Mouse (Mus musculus) inflammation-experienced regulatory T-cells, adult 6 months (primary cell): ENCODE results near the gene Preb. TPM values are rescaled to one million over a fixed set of nuclear protein-coding genes. Genes with fewer than 3 reads are reported as not detected.

ENCODE experiments used
- ATAC-seq: one replicate; pipeline ENCODE4 v1.8.0; 2017
- polyA plus RNA-seq, 3 experiments: library from polyadenylated mRNA; unstranded; fragments of 100-300 nt; shearing (Covaris generic); gene quantifications; one replicate each; pipeline ENCODE4 v1.2.1; 2017

The Preb gene
- polyA plus RNA-seq, 3 experiments from 2014 or later: 56.7 to 79.6 (median 69.0) TPM

DNA sequence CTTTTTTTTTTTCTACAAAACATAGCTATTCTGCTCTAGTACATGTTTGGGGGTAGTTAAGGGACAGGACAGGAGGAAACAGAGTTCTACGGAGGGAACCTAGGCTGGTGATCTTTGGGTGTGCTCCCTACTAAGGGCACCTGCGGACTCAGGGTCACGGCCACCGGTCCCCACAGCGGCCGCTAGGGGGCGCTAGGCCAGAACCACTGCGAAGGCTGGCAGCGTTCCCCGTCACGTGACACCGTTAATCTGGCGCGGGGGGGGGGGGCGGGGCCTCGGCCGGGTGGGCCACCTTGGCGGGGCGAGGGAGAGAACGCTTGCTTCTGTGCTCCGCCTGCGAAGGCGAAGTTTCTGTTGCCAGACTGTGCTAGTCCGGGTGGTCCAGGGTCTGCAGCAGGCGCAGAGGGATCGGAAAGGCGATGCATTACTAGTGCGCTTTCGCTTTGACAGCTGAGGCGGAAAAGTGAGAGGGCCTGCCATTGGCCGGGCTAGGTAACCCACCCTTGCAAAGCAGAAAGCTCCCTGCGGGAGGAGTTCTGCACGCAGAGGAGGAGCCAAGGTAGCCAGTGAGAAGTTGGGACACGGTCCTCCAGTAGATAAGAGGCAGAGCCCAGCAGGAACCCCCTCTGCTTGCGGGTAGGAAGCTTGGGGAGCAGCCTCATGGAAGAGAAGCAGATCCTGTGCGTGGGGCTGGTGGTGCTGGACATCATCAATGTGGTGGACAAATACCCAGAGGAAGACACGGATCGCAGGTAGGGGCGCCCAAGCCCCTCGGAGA lies 38.7 kb downstream of the Preb start, which contains the start of gene Khk:
Gene Khk (plus strand): TSS at position 176 of the 778 bp plus-strand sequence.
- peak; percentile 81 for ATAC-seq

DNA sequence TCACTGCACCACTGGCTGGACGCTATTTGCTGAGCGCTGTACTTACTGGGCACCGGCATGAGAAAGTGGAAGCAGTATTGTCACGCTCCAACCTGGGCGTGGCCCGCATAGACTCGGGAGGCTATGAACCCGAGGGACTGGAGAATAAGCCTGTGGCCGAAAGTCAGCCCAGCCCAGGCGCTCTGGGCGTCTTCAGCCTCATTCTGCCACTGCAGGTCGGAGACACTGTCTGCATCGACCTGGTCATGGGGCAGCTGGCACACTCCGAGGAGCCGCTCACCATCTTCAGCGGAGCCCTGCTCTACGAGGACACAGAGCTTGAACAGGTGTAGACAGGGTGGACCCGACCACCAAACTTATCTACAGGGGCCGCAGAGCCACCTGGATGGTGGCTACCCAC lies 39.5 kb downstream of the Preb start:
- no peak for ATAC-seq

DNA sequence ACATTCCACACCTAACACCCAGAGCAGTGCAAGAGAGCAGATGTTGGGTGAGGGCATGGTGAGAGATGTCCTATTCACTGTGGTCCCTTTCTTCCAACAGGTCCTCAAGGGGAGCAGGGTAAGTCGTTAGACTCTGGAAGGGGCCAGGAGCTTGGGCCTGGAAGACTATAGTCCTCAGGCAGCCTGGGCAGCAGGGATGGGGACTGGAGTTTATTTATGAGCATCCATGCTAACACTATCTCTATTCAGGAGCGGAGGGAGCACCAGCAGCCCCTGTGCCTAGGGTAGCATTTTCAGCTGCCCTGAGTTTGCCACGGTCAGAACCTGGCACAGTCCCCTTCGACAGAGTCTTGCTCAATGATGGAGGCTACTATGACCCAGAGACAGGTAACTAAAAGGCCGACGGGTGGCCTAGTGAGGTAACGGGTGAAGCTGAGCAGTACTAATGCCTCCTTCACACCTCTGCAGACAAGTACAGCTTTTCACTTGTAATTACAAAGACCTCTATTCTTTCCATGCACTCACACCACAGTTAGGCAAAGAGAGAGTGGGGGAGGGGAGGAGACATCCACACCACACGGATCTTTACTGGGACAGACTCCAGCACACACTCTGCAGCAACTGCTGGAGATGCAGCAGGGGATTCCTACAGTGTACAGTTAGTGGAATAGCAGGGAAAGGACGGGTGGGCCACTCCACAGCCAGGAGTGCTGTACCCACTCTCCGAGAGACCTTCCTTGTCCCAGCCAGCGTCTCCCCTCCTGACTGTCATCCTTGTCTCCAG lies 40.1 kb downstream of the Preb start:
- ATAC-seq: no peak

DNA sequence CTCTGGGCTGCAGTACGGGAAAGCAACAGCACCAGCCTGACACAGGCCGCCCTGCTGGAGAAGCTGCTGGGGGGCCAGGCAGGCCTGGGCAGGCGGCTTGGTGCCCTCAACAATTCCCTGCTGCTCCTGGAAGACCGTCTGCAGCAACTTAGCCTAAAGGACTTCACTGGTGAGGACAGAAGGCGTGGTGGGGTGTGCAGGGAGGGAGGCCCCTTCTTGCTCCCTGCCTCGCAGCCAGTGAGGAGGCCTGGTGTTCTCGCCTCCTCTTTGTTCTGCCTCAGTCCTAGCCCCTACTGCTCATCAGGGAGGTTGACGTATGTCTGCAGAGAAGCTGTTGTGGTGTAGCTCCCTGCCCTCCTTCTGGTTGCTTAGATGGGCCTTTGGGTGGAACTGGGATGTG lies 41.5 kb downstream of the Preb start:
- no peak for ATAC-seq

DNA sequence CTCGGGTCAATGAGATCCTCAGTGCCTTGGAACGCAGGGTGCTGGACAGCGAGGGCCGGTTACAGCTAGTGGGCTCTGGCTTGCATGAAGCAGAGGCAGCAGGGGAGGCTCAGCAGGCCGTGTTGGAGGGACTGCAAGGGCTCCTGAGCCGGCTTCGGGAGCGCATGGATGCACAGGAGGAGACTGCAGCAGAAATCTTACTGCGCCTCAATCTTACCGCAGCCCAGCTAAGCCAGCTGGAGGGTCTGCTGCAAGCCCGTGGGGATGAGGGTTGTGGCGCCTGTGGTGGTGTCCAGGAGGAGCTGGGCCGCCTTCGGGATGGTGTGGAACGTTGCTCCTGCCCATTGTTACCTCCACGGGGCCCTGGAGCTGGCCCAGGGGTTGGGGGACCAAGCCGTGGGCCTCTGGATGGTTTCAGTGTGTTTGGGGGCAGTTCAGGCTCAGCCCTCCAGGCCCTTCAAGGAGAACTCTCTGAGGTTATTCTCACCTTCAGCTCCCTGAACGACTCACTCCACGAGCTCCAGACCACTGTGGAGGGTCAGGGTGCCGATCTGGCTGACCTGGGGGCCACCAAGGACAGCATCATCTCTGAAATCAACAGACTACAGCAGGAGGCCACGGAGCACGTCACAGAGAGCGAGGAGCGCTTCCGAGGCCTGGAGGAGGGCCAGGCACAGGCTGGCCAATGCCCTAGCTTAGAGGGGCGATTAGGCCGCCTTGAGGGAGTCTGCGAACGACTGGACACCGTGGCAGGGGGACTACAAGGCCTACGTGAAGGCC lies 42.1 kb downstream of the Preb start:
- no peak for ATAC-seq

DNA sequence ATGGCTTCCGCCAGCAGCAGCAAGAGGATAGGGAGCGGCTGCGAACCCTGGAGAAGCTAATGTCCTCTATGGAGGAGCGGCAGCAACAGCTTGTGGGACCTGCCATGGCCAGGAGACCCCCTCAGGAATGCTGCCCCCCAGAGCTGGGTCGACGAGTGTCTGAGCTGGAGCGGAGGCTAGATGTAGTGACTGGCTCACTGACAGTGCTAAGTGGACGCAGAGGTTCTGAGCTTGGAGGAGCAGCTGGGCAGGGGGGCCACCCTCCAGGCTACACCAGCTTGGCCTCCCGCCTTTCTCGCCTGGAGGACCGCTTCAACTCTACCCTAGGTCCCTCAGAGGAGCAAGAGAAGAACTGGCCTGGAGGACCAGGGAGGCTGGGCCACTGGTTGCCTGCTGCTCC lies 42.8 kb downstream of the Preb start:
- no peak for ATAC-seq

DNA sequence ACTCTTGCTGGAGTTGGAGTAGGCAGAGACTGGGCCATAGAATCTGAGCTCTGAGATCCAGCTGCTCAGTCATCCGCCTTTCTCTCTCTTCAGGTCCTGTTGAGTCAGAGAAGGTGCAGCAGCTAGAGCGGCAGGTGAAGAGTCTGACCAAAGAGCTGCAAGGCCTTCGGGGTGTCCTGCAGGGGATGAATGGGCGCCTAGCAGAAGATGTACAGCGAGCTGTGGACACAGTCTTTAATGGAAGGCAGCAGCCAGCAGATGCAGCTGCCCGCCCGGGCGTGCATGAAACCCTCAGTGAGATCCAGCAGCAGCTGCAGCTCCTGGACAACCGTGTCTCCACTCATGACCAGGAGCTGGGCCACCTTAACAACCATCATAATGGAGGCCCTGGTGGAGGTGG lies 43.3 kb downstream of the Preb start:
- ATAC-seq: no peak

DNA sequence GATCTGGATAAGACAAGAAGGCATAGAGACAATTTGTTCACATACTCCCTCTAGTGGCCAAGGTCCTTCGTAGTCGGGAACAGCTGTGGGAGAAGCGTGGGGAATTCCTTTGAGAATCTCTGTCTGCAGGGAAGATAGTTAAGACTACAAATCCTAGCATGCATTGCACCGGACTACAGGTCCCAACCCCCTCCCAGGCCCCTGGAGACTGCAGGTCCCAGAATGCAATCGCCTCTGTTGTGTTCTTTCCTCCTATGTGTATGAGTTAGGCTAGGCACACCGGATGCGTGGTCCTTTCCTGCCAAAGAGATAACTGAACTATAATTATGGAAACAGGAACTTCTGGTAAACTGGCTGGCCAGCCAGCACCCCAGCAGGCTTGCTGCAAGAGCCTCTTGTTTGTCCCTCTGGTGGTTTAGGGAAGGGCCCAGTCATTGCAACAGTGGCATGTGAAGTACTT lies 44.2 kb downstream of the Preb start:
- peak; percentile 91 for ATAC-seq

DNA sequence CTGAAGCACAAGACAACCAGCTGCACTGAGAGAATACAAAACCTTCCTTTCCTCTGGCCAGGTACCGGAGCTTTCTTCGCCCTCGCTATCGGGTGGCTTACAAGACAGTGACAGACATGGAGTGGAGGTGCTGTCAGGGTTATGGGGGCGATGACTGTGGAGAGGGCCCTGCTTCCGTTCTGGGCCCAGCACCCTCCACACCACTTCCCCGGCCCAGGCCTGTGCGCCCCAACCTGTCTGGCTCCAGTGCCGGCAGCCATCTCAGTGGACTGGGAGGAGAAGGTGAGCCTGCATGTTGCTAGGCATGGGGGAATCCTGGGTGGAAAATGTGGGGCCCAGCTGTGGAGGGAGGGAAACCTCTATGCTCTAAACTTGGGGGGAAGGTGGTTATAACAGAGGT lies 44.7 kb downstream of the Preb start:
- no peak for ATAC-seq

DNA sequence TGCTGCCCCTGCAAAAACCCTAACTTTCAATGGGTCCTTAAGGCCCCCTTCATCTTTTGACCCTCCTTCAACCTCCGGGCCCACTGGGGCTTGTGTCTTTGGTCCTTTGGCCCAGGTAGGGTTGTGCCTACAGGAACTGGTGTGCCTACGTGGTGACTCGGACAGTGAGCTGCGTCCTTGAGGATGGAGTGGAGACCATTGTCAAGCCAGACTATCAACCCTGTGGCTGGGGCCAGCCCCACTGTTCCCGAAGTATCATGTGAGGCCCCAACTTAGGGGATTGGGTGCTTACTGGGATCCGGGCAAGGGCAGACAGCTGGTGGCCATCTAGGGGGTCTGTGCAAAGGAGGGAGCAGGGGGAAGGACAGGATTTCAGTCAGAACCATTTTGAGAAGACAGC lies 45.3 kb downstream of the Preb start:
- ATAC-seq: no peak

DNA sequence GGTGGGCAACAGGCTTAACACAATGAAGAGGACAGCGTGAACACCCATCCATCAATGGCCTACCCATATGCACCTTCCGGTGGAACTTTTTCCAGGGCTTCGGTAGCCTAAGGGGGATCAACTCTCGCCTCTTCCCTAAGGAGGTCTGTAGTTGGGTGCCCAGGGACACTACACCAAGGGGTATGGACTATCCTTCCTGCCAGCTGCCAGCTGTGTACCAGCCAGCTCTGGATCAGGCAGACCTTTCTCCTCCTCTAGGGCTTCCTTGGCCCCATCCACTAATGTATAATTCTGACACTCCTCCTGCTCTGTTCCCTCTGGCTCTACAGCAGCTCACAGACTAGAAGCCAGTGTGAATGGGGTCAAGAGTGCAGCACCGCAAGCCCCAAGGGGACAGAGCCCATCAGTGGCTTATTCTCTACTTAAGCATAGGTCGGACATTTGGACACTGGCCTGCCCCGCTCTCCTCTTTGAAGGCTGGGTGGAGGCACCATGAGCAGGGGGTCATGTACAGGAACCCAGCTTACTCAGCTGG lies 46.0 kb downstream of the Preb start:
- ATAC-seq: no peak

DNA sequence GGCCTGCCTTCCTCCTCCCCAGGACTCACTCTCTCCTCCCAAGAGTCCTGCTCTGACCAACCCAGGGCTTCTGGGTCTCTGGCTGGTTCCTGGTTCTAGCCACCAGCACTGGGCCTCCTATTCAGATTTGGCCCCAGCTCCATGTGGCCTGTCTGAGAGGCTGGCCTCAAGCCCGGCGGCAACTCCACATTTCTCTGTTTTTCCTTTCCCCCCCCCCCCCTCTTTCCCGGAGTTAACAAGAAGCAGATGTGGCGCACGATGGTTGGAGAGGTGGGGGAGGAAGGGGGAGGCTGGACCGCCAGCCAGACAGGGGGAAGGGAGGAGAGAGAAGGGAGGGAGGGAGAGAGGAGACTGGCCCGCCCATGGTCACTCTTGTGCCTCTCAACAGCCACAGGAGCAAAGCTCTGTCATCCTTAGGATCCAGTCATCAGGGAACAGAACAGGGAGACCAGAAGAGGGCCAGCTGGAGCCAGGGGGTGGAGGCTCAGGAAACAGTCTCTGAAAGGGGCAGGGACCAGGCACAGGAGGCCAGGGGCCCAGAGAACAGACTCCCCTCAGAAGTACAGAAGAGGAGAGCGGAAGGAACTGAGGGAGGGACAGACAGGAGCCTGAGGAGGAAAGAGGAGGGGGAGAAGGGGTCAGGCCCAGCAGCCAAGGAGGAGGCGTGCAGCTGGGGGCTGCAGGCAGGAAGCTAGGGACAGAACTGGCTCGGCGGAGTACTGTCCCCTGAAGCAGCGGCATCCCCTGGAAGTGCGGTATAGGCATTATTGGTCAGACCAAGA lies 46.9 kb downstream of the Preb start, which contains the start of gene Emilin1:
Gene Emilin1 (plus strand): TSS at position 343 of the 782 bp plus-strand sequence.
- ATAC-seq: no peak

DNA sequence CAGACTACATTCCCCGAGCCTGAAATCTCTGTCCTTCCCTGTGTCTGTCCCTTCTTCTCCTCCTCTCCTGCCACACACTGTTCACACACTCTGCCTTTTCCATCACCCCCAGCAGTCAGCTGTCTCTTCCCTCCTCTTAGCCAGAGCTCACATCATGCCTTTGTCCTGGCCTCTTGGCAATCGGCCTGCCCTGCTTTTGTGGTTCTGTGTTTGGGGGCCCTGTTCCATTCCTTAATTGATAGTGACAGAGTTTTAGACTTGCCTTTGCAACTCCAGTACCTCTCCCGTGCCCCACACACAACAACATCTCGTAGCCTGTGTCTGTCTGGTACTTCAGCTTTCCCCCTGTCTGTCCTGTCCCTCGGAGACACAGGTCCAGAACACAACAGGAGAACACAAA lies 48.0 kb downstream of the Preb start:
- ATAC-seq: no peak

DNA sequence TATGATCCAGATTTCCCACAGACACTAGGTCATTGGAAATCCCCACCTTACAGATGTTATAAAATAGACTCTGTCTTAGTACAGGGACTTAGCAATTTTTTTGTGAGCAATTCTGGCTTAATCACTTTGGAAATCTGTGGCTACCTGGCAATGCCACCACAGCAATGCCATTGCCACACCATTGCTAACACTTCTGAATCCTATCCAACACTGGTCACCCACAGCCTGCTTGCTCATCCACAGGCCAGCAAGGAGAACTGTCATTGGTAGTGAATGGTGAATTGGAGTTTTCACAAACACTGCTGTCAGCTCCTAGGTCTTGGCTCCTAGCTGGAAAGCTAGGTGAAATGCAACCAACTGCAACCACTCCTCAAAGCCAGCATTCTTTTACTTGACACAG lies 49.7 kb downstream of the Preb start:
- ATAC-seq: no peak

DNA sequence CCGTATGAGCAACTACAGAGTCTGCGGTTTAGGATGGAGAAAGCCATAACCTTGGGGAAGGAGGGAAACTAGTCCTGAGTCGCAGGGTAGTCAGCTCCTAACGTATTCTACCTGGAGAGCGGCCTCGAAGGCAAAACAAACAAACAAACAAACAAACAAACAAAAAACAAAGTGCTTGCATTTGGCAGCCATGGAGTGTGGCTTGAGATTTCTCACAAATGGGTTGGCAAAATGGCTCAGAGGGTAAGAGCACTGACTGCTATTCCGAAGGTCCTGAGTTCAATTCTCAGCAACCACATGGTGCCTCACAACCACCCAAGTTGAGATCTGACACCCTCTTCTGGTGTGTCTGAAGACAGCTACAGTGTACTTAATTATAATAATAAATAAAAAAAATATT lies 50.3 kb downstream of the Preb start:
- no peak for ATAC-seq

DNA sequence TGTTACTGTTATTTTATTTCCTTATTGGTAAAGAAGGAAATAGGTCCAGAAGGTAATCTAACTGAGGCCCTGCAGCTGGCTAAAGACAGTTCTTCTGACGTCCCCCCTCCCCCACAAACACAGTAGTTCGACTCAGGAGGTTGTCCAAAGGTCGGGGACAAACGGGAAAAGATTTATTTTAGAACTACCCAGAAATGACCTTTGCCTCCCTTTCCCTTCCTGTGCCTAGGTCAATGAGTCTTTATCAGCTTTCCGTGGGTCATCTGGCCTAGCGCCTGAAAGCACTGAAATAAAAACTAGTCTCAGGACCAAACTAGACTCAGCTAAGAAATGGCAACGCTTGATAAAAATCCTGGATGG lies 50.9 kb downstream of the Preb start:
- no peak for ATAC-seq

DNA sequence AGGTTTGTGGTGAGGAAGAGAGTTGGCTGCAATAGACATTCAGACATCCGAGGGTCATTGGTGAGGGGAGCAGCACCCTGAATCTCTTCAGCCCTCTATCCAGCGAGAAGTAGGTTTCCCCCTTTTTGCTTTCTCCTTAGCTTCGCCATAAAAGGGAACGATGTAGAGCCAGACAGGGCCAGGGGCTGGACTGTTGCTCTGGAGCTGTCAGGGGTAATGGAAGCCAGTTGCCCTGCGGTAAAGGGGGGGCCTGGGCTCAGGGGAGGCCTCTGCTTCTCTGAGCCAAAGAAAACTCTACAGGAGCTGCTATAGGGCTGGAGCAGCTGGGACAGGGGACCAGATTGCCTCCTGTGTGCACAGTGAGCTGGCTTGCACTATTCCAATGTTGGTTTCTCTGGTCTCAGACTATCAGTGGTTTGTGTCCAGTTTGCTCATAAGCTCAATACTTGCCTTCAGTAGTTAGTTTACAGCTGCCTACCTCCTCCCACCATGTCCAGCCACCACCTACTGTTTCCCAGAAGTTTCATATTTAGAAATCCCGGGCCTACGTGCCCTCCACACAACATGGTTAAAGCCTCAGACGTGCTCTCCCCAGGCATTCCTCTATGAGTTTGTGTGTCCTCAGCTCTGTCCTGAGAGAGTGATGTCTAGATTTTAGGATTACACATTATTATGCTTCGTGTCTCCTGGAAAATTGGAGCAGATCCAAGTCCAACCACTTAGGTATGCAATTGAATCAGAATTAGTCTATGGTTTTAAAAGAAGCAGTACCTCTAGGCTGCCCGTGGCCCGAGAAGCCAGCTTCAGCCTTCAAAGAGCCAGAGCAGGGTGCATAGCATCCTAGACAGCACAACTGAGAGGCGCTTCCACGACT lies 51.5 kb downstream of the Preb start:
- ATAC-seq: no peak

DNA sequence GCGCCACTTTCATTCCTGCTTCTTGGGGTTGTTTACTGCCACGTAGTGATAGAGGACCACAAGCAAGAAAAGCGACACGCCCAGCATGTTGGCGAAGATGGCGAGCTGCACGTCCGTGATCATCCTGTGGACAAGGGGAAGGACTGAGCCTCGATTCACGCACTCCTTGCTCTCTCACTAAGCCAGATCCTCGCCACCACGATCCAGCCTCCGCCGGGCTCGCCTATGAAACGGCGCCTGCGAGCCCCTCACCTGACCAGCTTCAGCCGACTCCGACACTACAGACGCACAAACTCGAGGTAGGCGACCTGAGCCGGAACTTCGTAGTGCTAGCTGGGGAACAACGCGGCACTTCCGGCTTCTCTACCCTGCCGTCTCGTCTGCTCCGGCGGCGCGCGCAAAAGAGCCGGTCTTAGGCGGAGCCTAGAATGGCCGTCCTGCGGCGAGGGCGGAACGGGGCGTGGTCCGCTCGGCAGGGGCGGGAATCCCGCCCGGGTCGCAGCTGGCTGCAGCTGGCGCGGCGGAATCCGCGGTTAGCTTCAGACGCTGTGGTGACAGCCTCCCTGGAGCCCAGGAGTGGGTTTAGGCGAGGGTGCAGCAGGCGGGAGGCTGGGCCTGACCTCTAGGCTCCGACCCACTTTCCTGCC lies 52.6 kb downstream of the Preb start, which contains the start of gene Ost4:
Gene Ost4 (minus strand): TSS at position 376 of the 647 bp plus-strand sequence.
- peak; percentile 99 for ATAC-seq

DNA sequence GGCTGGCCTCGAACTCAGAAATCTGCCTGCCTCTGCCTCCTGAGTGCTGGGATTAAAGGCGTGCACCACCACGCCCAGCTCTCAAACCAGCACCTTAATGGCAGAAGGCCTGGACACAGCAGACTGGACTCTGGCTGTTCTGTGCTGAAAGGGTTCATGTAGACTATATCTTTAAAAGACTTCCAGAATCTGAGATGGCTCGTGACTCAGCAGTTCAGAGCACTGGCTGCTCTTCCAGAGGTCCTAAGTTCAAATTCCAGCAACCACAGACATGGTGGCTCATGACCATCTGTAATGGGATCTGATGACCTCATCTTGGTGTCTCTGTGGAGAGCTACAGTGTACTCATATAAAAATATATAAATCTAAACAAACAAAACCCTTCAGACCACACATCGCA lies 58.3 kb downstream of the Preb start:
- ATAC-seq: no peak
